Mouse (Mus musculus) embryo, embryonic 9.5 days (tissue): ENCODE data around the gene Itga7.

Experiments used
- DNase-seq: peaks from one replicate; pipeline ENCODE4 v3.0.0-alpha.2; 2017; ENCODE audit errors: extremely low spot score

Itga7 gene

DNA sequence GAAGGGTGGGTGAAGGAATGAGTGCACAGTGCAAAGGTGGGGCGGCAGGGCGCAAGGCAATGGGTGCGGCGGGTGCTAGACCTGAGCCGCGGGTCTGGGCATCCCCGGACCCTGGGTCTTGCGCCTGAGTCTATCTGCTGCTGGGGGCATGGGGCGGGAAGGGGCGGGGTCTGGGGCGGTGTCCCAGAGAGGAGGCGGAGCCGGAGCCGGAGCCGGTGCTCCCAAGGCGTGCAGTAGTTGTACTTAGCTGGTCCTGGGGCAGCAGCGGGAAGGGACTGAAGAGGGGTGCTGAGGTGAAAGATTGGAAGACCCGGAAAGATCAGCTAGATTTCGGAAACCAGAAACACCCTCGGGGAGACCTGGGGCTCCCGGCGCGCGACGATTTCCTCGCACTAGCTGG lies at the start of gene Itga7:
Itga7 (plus strand) TSS at position 245 of the 400 bp plus-strand sequence.
- peak; percentile 71 for DNase-seq

- DNase-seq, result peak; percentile 86
Observed at GRCm38 (mm10) chr10:128888941-128889827, 44.4 kb upstream of the Itga7 start.

DNA sequence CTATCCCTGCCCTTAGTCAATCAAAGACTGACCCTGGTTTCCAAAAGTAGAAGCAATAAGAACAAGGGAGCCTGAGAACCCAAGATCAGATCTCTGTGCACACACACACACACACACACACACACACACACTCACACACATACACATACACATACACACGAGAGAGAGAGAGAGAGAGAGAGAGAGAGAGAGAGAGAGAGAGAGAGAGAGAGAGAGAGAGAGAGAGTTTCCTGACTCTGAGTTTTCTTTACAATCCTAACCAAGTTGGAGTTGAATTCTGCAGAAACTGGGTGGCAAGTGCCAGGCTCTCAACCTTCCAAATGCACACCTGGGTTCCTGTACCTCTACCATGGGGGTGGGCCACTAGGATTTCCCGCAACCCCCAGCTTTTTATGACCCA lies 43.8 kb upstream of the Itga7 start:
- DNase-seq, result no peak

DNA sequence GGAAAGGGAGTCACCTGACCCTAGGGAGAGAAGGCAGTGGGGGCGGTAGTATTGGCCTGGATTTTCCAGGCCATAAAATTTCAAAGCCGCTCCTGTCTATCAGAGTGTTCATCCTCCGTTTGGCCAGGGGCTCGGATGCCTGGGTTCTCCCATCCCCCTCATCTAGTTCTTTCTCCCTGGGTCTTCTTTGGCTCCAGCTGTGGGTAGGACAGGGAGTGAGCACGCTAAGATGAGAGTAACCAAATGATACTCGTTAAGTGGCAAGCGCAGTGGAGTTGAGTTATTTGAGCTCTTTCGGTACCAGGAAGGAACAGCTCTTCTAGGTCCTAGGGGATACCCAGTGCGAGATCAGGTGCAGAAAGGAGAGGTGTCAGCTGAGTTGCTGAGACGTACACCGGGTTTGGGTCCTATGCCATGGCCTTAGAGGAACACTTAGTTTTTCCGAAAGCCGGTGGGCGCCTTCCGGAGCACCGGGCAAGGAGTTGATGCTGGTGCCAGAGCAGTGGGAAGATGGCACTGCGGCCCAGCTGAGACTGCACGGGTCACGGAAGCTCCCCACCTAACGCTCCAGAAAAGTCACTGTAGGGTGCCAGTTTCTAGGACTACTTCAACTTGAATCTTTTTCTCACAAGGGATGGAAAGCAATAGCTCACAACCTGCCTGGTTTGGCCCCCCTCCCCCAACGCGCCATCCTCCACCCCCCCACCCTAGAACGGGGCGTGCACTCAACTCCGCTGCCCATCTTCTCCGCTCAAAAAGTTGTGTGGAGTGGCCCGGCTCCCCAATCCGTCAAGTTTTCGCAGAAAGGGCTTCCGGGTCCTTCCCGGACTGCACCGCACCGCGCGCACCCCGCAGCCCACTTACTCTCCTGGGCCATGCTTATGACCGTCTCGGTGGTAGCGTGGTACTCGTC lies 43.0 kb upstream of the Itga7 start:
- peak; percentile 48 for DNase-seq

DNA sequence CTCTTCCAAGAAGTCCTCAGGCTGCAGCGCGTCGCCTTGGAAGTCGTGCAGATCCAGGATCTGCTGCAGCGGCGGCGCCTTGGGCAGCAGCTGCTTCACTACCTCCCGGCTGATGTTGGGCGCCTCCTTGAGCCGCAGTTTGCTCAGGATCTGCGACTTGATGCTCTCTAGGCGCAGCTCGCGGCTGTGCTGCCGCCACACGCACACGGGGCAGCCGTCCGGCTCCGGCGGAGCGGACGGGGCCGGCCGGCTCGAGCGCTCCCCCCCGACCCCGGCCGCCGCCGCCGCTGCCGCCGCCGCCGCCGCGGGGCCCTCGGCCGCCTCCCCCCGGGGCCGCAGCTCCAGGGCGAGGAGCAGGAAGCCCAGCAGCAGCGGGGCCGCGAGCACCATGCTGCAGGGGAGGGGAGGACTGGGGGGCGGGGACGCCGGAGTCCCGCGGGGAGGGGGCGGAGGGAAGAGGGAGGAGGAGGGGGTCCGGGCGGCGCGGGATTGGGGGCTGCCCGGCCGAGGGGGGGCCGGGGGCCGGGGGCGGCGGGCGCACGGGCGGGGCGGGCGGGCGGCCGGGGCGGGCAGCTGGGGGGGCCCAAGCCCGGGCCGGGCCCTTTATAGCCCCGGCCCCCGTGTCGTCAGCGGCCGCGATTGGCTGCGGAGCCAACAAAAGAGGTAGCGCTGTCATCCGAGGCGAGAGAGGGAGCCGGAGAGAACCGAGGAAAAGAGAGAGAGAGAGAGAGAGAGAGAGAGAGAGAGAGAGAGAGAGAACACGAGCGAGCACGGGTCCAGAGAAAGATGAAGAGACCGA lies 42.1 kb upstream of the Itga7 start, which contains the start of gene Gdf11:
Gdf11 (minus strand) TSS at position 423 of the 799 bp plus-strand sequence.
- DNase-seq, result peak; percentile 83

DNA sequence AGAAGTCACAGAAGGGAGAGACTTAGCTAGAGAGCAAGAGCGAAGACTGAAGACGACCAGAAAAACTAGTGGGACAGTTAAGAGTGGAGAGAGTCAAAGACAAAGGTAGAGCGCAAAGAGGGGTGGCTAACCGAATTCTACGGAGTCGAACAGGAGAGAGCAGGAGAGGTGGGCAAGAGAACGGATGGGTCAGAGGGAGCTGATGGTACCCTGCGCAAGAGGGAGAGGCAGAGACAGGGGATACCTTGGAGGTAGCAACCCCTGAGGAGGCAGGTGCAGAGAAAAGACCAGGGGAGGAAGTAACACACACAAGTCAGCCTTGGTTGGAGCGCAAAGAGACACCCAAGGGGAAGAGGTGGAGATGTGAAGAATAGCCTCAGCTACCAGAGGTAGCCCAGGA lies 41.4 kb upstream of the Itga7 start:
- DNase-seq, result no peak

DNA sequence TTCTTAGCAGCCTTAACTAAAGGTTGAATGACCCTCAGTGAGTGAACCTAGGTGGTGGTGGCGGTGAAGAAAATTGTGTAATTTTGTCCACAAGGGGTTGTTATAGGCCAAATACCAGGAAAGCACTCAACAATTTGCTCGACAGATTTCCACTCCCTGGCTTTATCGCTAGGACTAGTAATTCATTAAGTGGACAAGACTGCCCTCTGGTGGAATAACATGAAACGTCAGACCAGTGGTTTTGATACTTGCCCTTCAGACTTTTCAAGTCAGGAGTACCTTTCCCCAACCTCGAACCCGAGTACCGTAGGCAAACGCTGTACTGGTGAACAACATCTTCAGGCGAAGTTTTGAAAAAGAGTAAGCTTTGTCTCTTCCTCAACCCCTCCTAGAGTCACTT lies 38.2 kb upstream of the Itga7 start:
- peak; percentile 85 for DNase-seq

DNA sequence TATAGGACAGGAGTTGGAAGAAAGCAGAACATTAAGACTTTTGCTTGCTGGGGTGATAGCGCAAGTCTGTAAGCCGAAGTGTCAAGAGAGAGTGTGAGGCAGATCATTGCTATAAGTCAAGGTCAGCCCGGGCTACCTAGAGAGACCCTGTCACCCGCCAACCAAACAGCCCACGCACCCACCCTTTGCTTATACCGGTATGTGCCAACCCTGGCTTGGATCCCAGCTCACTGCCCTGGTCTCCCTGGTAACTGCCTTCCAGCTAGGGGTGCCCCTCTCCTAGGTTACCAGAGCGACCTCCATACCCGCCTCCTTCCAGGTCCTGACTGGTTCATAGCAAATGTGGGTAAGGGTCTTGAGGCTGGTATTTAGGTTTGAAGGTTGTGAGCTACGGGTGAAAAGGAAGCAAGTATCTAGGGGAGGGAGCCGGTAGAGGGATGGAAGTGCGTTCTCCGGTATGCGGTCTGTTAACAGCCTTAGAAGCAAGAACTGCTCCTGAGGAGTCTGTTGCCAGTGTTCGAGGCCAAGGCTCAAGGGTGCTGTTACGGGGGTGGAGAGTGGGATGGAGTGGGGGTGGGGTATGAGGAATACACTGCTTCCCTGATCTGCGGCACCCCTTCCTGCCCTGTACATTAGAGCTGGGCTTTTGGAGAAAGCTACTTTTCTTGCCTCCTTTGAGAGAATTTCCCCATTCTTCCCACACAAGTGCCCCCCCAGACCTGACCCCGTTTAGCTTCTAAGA lies 37.5 kb upstream of the Itga7 start:
- no peak for DNase-seq

GRCm38 (mm10) chr10:128896807-128897206 lies 36.8 kb upstream of the Itga7 start:
- no peak for DNase-seq

DNA sequence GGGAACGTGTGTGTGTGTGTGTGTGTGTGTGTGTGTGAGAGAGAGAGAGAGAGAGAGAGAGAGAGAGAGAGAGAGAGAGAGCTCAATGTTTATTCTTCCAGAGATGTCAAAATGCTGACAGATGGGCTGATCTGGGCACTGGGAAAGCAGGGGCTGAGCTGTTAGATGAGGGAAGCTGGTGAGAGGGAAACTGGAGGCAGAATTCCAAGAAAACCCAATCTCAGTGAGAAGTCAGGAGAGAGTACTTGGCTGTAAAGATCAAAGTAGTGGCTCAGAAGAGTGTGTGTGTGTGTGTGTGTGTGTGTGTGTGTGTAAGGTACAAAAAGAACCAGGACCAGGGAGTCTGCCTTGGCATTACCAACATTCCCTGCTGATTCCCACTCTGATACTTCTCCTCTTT lies 36.1 kb upstream of the Itga7 start:
- no peak for DNase-seq

DNA sequence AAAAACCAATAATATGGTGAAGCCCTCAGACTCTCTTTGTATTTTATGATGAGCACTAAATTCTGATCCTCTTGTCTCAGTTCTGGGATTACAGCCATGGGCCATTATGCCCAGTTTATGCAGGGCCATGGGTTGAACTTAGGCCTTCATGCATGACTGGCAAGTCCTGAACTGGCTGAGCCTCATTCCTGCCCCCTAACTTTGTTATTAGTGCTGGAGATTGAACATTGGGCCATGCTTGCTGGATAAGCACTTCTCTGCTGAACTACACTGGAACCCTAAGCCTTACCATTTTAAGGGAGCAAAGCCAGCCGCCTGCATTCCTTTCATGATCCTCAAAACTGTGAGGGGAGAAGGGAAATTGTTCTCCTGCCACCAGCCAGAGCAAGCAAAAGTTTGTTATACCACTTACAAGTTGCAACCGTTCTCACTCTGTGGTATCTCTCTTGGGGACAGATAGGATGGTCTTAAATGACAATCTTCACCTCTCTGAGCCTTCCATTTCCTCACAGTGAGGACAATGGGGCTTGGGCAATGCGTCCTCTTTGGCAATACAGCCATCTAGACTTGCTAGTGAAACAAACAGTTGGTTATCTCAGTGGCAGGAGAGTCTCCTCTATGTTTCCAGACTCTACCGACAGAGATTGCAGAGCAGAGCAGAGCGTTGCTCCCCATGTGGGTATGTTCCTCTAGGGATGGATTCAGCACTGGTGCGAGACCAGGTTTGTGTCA lies 33.7 kb upstream of the Itga7 start:
- no peak for DNase-seq

GRCm38 (mm10) chr10:128900698-128901097 lies 32.9 kb upstream of the Itga7 start, which contains the start of gene Cd63:
Gene Cd63 (plus strand): TSS chr10:128900989.
- no peak for DNase-seq

- DNase-seq, result no peak
Observed at GRCm38 (mm10) chr10:128901409-128901808, 32.2 kb upstream of the Itga7 start.

DNA sequence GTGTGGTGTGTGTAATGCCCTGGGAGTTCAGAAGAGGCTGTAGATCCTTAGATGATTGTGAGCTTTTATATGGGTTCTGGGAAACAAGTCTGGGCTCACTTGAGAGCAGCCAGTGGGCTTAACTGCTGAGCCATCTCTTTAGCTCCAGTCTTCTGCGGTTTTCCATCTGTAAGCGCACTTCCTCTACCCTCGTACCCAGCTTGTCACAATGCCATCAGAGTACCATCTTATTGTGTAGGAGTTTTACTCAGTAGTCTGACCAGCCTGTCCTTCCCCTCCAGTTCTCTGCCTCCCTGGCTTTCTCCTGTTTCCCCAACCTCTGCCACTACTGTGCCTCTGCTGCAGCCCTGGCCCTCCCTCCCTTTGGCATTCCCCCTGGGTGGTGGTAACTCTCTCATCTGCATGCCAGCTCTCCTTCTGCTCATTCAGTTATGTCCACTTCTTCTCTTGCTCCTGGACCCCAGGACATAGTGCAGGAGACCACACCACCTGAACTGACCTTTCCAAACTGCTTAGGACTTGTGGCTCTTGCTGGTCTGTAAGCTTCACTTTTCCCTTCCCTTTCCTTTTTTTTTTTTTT lies 31.1 kb upstream of the Itga7 start:
- no peak for DNase-seq

- DNase-seq, result no peak
Observed at GRCm38 (mm10) chr10:128904812-128905211, 28.8 kb upstream of the Itga7 start.

GRCm38 (mm10) chr10:128908778-128909448 lies 24.7 kb upstream of the Itga7 start:
- DNase-seq, result no peak

DNA sequence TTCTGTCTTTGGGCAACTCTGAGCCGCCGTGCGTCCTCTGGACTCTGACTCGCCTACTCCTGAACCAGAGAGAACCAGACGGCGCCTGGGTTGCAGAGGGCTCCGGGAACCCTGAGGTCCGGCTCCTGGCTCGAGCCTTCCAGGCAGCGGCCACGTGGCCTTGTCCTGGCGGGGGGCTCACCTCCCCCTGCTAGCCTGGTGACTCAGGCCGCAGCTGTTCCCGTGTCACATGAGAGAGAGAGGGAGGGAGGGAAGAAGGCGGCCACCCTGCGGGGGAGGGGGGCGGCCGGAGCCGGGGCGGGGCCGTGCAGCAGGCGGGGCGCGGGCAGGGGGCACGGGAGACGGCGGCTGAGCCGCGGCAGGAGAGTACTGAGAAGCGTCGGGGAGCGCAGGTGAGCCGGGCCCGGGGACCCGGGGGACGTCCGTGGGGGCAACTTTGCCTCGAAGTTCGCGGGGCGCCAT lies 24.0 kb upstream of the Itga7 start:
- DNase-seq, result peak; percentile 88

- peak; percentile 59 for DNase-seq
Observed at GRCm38 (mm10) chr10:128910066-128910841, 23.4 kb upstream of the Itga7 start.
